Mouse (Mus musculus): ENCODE results near the gene Stard9.

GRCm38 (mm10) chr2:120722491-120722890, 93.6 kb downstream of the Stard9 start:
- no peak for TF ChIP-seq CTCF (IDR thresholded peaks at IDR 0.05; ENCODE audit: low read depth, low read length)
- TF ChIP-seq TAL1 (conservative IDR thresholded peaks at IDR 0.05; ENCODE audit: low read depth, low read length): no peak
- no peak for TF ChIP-seq GATA1 (IDR thresholded peaks at IDR 0.05; ENCODE audit: borderline replicate concordance, low read length)

Measured in G1E (cell line).